Comparison of ENCODE assay signal across 8 mouse cellular contexts in the genomic region with DNA sequence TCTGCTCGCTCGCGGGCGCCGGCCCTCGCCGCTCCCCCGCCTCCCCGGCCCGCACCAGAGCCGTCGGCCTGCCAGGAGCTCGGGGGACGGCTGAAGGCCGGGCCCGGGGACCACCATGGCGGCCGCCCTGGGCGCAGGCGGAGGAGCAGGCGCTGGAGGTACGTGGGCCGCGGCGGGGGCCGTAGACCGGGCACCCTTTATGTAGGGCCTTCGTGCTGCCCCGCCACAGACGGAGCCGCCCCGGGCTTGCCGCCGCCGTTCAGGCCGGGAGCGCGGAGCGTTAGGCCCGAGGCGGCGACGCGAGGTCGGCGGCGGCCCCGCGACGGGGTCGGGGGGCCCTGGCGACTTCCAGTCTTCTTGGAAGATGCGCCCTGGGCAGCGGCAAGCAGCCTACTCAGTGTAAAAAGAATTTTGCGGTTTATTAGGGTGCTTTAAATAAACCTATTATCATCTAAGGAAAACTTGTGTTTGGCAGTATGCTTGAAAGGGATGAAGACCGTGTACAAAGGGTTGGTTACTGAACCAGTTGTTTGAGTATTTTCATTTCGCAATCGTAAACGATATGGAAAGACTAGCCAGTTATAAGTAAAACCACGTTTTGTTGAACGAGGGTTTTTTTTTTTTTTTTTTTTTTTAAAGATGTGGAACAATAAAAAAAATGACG. TPM values are rescaled to one million over a fixed set of nuclear protein-coding genes. Genes with fewer than 3 reads are reported as not detected.
A peak's percentile ranks its signal among the peaks of the same experiment; 100 is the strongest.
DNase-seq lines count a peak whose midpoint lies in the region; ATAC-seq and TF ChIP-seq lines count a peak whose summit lies in the region.

No protein-coding gene starts in this region.

- no peaks in the 10 kb centered on the region for H3K9me3 ChIP-seq in hindbrain, embryonic 16.5 days (ENCODE audit: control insufficient read depth, low read length)
- H3K9me3 ChIP-seq in midbrain, embryonic 11.5 days (ENCODE audit: control insufficient read depth, low read length) = no peaks in the 10 kb centered on the region

- ATAC-seq in hindbrain, embryonic 16.5 days = peak; percentile 81; the same call in 1 of the 2 replicates
- ATAC-seq in midbrain, embryonic 11.5 days (ENCODE audit: low FRiP score) = no peak; the same call in 1 of the 2 replicates

- no peaks in the 10 kb centered on the region for H3K27me3 ChIP-seq in hindbrain, embryonic 16.5 days (replicated peaks; ENCODE audit: control insufficient read depth, insufficient read depth, low read length)
- H3K27me3 ChIP-seq in midbrain, embryonic 11.5 days (ENCODE audit: control insufficient read depth, insufficient read depth, low read length) = no peaks in the 10 kb centered on the region

- H3K4me3 ChIP-seq in lung, adult 2 months (replicated peaks; ENCODE audit: extremely low read depth, low read depth, low read length) = peak overlapping the region; percentile 94
- H3K4me3 ChIP-seq in brown adipose tissue, adult 24 weeks (ENCODE audit: insufficient read depth, low read depth, low read length) = peak overlapping the region; percentile 76
- peak overlapping the region; percentile 94 for H3K4me3 ChIP-seq in hindbrain, embryonic 16.5 days (ENCODE audit: low read length)
- peak overlapping the region; percentile 99 for H3K4me3 ChIP-seq in midbrain, embryonic 11.5 days (ENCODE audit: low read depth, low read length)

- H3K4me2 ChIP-seq in hindbrain, embryonic 16.5 days (ENCODE audit: low read length) = peak overlapping the region; percentile 76
- H3K4me2 ChIP-seq in midbrain, embryonic 11.5 days = peak overlapping the region; percentile 74

- H3K36me3 ChIP-seq in hindbrain, embryonic 16.5 days (ENCODE audit: control insufficient read depth, insufficient read depth, low read length) = no peaks in the 10 kb centered on the region
- no peaks in the 10 kb centered on the region for H3K36me3 ChIP-seq in midbrain, embryonic 11.5 days (ENCODE audit: control insufficient read depth, insufficient read depth, low read length)

- DNase-seq in lung, adult 2 months = no peak
- DNase-seq in lung, postnatal 10 days = no peak
- peak; percentile 94 for DNase-seq in midbrain, embryonic 11.5 days (ENCODE audit: low spot score, missing footprints)
- no peak for DNase-seq in left cerebral cortex, postnatal 10 days (ENCODE audit: extremely low spot score in 1 of 2, low spot score in 2 of 2)
- DNase-seq in adrenal gland, adult 18-20 months (ENCODE audit: low spot score in 2 of 2) = no peak
- no peak for DNase-seq in layer of hippocampus, adult 11-12 months (ENCODE audit: low spot score)

- no peak for TF ChIP-seq POLR2A in lung, adult 2 months (IDR thresholded peaks at IDR 0.05; ENCODE audit: borderline replicate concordance, extremely low read depth, low read depth, low read length)

- peaks cover 13% of the 10 kb centered on the region for H3K4me1 ChIP-seq in lung, adult 2 months (ENCODE audit: control insufficient read depth, insufficient read depth, low read length)
- peaks cover 7% of the 10 kb centered on the region for H3K4me1 ChIP-seq in brown adipose tissue, adult 24 weeks (ENCODE audit: control insufficient read depth, insufficient read depth, insufficient read length, low read length)
- peaks cover 18% of the 10 kb centered on the region for H3K4me1 ChIP-seq in hindbrain, embryonic 16.5 days (ENCODE audit: control insufficient read depth, insufficient read depth, low read depth, low read length)
- peaks cover 13% of the 10 kb centered on the region for H3K4me1 ChIP-seq in midbrain, embryonic 11.5 days (ENCODE audit: control insufficient read depth, insufficient read depth, low read length)

- WGBS in lung, adult 2 months = under 1% methylated on average over 62 of the region's 62 CpGs
- WGBS in hindbrain, embryonic 16.5 days = under 1% methylated on average over 52 of the region's 62 CpGs
- WGBS in midbrain, embryonic 11.5 days = under 1% methylated on average over 62 of the region's 62 CpGs

- peak overlapping the region; percentile 100 for H3K9ac ChIP-seq in hindbrain, embryonic 16.5 days (ENCODE audit: low read depth, low read length)
- peak overlapping the region; percentile 100 for H3K9ac ChIP-seq in midbrain, embryonic 11.5 days (ENCODE audit: low read length)

- peak overlapping the region; percentile 46 for H3K27ac ChIP-seq in brown adipose tissue, adult 24 weeks (replicated peaks; ENCODE audit: low read depth, low read length)
- H3K27ac ChIP-seq in hindbrain, embryonic 16.5 days (ENCODE audit: low read depth, low read length) = peak overlapping the region; percentile 100
- H3K27ac ChIP-seq in midbrain, embryonic 11.5 days (ENCODE audit: low read depth, low read length) = peak overlapping the region; percentile 100

- no peak for TF ChIP-seq CTCF in lung, adult 2 months (IDR thresholded peaks at IDR 0.05; ENCODE audit: insufficient read depth, low read length)

- intact Hi-C loops in left cerebral cortex, postnatal 10 days (cut with DNase I) = no loop called here

RNA-seq across cellular contexts. Expression of a gene that starts 0.5 kb away (rescaled TPM):
- 25.5 and 31.2 TPM in 2 replicates for polyA plus RNA-seq in lung, adult 2 months (2012; rRNA removed)
- 12.0 and 13.9 TPM in 2 replicates for polyA plus RNA-seq in brown adipose tissue, adult 24 weeks (2012; ENCODE audit: insufficient read depth, insufficient read length, missing spikeins)
- polyA plus RNA-seq in hindbrain, embryonic 16.5 days (2015; fragmentation: Nextera tagmentation; extraction: Ambion mirVana) = 10.5 and 13.6 TPM in 2 replicates
- polyA plus RNA-seq in midbrain, embryonic 11.5 days (2014; fragmentation: Nextera tagmentation; extraction: Ambion mirVana) = 21.3 and 22.8 TPM in 2 replicates
- total RNA-seq in left cerebral cortex, postnatal 10 days (2021) = 10 to 100 TPM; 59.7 to 63.2 TPM
- 10 to 100 TPM; 45.6 to 57.5 TPM for total RNA-seq in adrenal gland, adult 18-20 months (2021)

Comparison
In these comparisons a context has a peak if more than half of its experiments do, and no peak if none do; other contexts are left out.
1. H3K27ac ChIP-seq: peak in every context shown above with its lines; median percentile 100 in hindbrain, embryonic 16.5 days; 100 in midbrain, embryonic 11.5 days; 46 in brown adipose tissue, adult 24 weeks.